Mouse (Mus musculus): ENCODE measurements at regions not wholly inside any gene's neighbourhood (a gene's known extent, or its start where the extent isn't known, plus 50 kb on each side); places are given as distances from the start of the nearest gene placed in this dataset.

DNA sequence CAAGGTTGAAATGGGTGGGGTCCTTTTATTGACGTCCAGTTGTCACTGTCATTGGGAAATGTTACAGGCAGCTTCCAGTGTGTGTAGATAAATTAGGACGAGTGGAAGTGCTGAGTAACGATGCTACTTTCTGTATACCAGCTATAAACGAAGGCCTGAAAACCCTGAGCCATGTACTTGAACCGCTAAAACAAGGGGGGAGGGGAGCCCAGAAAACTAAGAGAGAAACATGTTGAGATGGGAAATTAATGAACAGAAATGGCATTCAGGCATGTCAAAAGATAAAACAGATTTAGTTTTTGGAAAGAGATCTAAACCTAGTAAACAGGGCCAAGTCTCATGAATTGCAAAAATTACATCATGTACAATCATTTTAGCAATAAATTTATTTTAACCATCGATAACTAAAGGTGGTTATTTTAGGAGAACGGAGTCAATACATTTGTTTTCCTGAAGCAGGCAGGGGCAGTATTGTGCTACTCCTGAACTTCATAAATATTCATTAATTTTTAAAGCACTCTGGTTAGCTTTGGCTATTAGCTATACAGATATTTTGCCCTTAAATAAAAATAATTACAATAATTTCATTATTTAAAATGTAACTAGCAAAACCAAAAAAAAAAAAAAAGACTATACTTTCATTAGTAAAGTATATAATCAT is 92.1 kb upstream of the Ssbp2 start:
- TF ChIP-seq POLR2A (IDR thresholded peaks at IDR 0.05; ENCODE audit: borderline replicate concordance, control insufficient read depth, low read depth, low read length) = no peak
- TF ChIP-seq CTCF (IDR thresholded peaks at IDR 0.05; ENCODE audit: control insufficient read depth, insufficient read depth, low read length) = no peak

Data from bone marrow, adult 2 months (tissue).